Mouse (Mus musculus): ENCODE measurements around the gene Mllt6. TPM values are rescaled to one million over a fixed set of nuclear protein-coding genes. Genes with fewer than 3 reads are reported as not detected.
A peak's percentile ranks its signal among the peaks of the same experiment; 100 is the strongest.

Gene Mllt6
- polyA plus RNA-seq, 1 experiment = 68.4 TPM

DNA sequence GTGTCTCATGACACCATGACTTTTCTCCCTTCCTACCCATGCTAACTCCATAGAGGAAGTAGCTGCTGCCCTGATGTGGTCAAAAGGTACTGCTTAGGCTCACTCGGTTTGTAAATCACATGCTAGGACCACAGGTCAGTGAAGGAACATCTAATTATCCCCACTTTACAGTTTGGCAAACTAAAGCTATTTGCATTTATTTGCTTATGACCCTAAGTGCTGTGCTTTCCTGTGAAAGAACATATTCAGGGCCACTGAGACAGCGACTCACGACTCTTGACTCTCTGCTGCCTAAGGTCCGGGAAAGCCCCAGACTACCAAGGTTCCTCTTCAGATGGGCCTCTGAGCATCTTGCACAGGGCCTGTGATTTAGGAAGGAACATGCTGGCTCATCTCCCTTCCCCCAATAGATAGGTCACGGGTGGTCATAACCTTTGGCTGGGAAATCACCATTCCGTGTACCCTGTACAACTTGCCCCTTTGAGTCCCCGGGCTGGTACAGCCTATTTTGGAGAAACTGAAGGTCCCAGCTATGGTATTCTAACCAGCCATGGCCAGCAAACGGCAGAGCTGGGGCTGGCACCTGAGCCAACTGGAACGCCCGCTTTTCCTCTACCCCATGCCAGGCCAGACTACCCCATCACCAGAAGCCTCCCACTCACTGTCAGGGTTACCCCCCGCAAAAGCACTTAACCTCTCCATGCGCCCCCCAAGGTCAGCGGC is 3.8 kb upstream of the Mllt6 start:
- Histone ChIP-seq H3K4me1 (ENCODE audit: control insufficient read depth, insufficient read depth, low read length) (peaks cover 15% of the 10 kb centered on the region), H3K27ac (ENCODE audit: insufficient read depth, low read length) (peak overlapping the region; percentile 71), H3K4me3 (replicated peaks; ENCODE audit: insufficient read depth, low read depth, low read length) (peak overlapping the region; percentile 71), H3K27me3 (ENCODE audit: control insufficient read depth, insufficient read depth, low read length) (no peaks in the 10 kb centered on the region)
- no peak for TF ChIP-seq POLR2A (IDR thresholded peaks at IDR 0.05; ENCODE audit: borderline replicate concordance, insufficient read depth, low read length)
- TF ChIP-seq CTCF (IDR thresholded peaks at IDR 0.05; ENCODE audit: borderline replicate concordance, insufficient read depth, low read depth, low read length) = no peak
- WGBS = 4% methylated on average over 13 of the region's 13 CpGs
- DNase-seq = no peak

DNA sequence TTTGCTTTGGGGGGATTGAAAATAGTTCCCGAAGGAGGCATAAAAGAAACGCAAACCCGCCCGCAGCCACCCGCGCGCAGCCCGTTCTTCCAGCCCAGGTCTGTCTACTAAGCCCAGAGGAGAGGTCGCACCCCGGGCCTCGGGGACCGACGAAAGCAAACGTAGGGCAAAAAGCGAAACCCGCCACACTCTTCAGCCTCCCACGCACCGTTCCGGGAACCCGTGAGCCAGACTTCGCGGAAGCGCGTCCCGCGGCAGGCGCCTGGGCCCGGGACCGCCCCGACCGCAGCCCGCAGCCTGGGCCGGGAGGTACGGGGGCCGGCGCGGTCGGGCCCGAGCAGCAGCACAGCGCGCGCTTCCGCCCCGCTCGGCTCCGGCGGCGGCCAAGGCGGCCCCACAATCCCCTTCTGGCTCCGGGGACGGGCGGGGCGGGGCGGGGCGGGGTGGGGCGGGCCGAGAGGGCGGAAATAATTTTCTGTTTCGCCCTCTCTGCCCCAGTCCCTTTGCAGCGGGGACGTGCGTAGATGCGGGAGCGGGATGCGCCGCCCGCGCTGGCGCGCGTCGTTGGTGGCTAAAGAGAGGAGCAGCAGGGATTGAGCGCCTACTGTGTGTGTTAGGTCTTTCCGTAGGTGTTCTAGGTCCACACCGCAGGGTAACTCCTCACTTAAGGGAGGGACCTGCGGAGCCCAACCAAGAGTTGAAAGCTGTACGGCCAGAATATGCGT is 3.1 kb upstream of the Mllt6 start:
- TF ChIP-seq POLR2A (IDR thresholded peaks at IDR 0.05; ENCODE audit: borderline replicate concordance, insufficient read depth, low read length) (peak; percentile 41; the same call in 1 of the 2 replicates), CTCF (IDR thresholded peaks at IDR 0.05; ENCODE audit: borderline replicate concordance, insufficient read depth, low read depth, low read length) (no peak)

DNA sequence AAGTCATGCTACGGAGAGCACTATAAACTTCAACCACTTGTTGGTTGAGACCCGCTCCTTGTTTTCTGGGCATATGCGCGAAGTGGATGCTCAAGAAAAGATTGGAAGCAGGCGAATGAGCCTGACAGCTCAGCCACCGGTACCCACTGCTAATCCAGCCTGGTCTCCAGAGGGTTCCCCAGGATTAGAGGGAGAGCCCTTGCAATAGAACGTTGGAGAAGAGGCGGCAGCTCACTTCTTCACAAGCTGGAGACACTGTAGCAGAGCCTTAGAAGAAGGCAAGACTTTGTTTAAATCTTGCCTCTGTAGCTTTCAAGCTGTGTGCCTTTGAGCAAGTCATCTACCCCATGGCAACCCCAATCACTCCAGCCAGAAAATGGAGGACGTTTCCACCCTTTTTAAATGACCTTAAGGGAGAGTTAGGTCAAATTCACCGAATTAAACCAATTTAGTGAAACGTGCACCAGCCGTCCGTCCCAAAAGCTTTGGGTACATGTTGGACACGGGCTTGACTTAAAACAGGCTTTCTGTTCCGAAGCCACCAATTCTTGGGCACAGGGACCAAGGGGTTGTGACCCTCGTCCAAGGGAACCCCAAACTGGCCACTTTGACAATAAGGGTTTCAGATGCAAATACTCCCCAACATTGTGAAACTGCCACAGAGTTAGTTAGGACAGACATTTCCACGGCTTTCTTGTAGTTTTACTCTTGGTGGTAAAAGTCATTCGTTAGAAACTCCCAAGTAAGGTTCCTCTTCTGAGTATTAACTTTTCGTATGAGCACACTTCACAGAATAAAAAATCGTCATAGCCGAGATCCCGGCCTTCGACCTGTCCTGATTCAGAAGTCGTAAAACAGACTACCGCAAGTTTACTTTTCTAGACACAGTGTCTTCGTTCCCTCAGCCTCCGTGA is 2.2 kb upstream of the Mllt6 start:
- Histone ChIP-seq H3K4me3 (replicated peaks; ENCODE audit: insufficient read depth, low read depth, low read length) (peak overlapping the region; percentile 76), H3K4me1 (ENCODE audit: control insufficient read depth, insufficient read depth, low read length) (peaks cover 15% of the 10 kb centered on the region), H3K27ac (ENCODE audit: insufficient read depth, low read length) (peak overlapping the region; percentile 65), H3K27me3 (ENCODE audit: control insufficient read depth, insufficient read depth, low read length) (no peaks in the 10 kb centered on the region)
- peak in 1 of 2 experiments; percentile 26 for DNase-seq
- TF ChIP-seq CTCF (IDR thresholded peaks at IDR 0.05; ENCODE audit: borderline replicate concordance, insufficient read depth, low read depth, low read length) (no peak), POLR2A (IDR thresholded peaks at IDR 0.05; ENCODE audit: borderline replicate concordance, insufficient read depth, low read length) (no peak)
- 13% methylated on average over 27 of the region's 27 CpGs for WGBS

More for the DNA sequence above, 3.1 kb upstream of the Mllt6 start:
- Histone ChIP-seq H3K27ac (ENCODE audit: insufficient read depth, low read length) (peak overlapping the region; percentile 71), H3K27me3 (ENCODE audit: control insufficient read depth, insufficient read depth, low read length) (no peaks in the 10 kb centered on the region), H3K4me1 (ENCODE audit: control insufficient read depth, insufficient read depth, low read length) (peaks cover 15% of the 10 kb centered on the region), H3K4me3 (replicated peaks; ENCODE audit: insufficient read depth, low read depth, low read length) (peak overlapping the region; percentile 76)
- DNase-seq = peak; percentile 87 to 89
- WGBS = under 1% methylated on average over 72 of the region's 78 CpGs

DNA sequence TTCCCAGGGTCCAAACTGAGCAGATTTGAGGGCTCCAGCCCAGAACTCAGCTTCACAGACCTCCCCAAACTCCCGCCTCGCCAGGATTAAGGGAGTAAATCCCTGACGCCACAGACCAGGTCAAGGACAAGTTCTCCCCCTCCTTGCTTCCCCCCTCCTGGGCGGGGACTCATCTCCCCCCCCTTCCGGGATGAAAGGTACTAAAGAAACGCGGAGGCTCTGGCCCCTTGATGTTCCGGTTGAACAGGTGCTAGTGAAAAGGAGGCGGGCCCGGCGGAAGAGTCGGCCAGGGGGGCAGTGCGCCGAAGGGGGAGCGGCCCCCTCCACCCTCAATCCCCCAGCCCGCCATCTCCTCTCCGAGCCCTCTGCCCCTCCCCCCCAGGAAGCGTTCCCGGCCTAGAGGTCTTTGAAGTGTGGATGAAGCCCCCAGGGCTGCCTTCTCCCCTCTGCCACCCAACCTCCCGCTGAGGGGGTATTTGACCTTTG is 1.5 kb upstream of the Mllt6 start:
- WGBS = 3% methylated on average over 20 of the region's 20 CpGs
- H3K4me3 ChIP-seq (replicated peaks; ENCODE audit: insufficient read depth, low read depth, low read length) = peak overlapping the region; percentile 12
- no peak overlapping the region for H3K27ac ChIP-seq (ENCODE audit: insufficient read depth, low read length)
- DNase-seq = peak; percentile 44 to 47
- TF ChIP-seq CTCF (IDR thresholded peaks at IDR 0.05; ENCODE audit: borderline replicate concordance, insufficient read depth, low read depth, low read length) (no peak), POLR2A (IDR thresholded peaks at IDR 0.05; ENCODE audit: borderline replicate concordance, insufficient read depth, low read length) (no peak)
- no peaks in the 10 kb centered on the region for H3K27me3 ChIP-seq (ENCODE audit: control insufficient read depth, insufficient read depth, low read length)
- peaks cover 16% of the 10 kb centered on the region for H3K4me1 ChIP-seq (ENCODE audit: control insufficient read depth, insufficient read depth, low read length)

DNA sequence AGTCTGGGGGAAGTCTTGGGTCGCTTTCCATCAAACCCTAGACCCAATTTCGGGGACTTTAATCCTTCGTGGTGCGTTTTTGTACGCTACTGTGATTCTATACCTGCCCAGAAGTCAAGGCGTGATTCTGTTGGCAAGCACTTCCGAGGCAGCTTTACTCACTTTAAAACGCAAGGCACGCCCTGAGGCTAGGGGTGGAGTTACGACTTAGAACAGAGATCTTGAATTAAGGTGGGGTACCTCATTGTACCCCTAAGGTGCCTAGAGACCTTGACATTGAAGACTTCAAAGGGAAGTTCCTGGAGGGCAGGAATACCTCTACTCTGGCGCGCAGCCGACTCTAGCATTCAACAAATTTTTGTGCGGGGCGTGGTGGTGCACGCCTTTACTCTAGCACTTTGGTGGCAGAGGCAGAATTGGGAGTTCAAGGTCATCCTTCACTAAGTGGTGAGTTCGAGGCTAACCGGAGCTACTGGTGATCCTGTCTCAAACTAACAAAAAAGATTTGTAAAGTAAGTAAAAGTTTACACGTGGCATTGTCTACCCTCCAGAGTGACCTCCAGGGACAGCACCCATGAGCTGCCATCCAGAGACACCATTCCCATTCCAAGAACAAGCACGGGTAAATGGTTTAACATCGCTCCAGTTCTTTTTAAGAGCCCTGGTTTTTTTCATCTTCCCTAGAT is 864 bp upstream of the Mllt6 start:
- no peak for TF ChIP-seq CTCF (IDR thresholded peaks at IDR 0.05; ENCODE audit: borderline replicate concordance, insufficient read depth, low read depth, low read length)
- TF ChIP-seq POLR2A (IDR thresholded peaks at IDR 0.05; ENCODE audit: borderline replicate concordance, insufficient read depth, low read length) = no peak
- Histone ChIP-seq H3K4me3 (replicated peaks; ENCODE audit: insufficient read depth, low read depth, low read length) (peak overlapping the region; percentile 73), H3K4me1 (ENCODE audit: control insufficient read depth, insufficient read depth, low read length) (peaks cover 16% of the 10 kb centered on the region), H3K27ac (ENCODE audit: insufficient read depth, low read length) (0 out of 2 replicates have a peak overlapping the region, but pooled peaks have one; percentile 49), H3K27me3 (ENCODE audit: control insufficient read depth, insufficient read depth, low read length) (no peaks in the 10 kb centered on the region)
- 5% methylated on average over 21 of the region's 21 CpGs for WGBS
- DNase-seq = no peak

DNA sequence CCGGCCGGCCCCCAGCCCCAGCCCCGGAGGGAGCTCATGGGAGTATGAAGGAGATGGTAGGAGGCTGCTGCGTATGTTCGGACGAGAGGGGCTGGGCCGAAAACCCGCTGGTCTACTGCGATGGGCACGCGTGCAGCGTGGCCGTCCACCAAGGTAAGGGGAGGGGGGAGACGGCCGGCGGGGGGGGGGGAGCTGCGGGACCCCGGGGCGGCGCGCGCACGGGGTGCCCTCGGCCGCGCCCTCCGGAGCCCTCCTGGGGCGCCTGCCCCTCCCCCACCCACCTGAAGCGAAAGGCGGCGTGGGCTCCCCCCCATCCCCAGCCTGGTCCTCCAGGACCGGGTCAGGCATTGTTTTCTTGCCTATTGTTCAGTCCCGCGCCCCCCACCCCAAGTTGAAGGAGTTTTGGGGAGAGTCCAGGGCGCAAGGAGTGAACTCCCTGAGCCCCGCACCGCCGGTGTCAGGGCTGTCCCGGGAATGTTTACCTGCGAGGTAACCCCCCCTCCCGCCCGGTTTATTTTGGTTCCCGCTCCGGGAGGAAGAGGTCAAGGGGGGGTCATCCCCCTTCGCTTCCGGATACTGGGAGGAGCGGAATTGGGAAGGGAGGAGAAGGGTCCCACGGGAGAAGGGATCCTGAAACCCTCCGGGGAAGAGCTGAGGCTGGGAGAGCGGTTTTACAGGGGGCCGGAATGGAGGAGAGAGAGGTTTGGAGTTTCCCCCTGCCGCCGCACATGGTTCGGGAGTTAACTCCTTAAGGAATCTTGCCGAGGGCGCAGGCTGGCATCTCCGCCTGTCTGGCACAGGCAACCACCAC is 519 bp downstream of the Mllt6 start:
- H3K27me3 ChIP-seq (ENCODE audit: control insufficient read depth, insufficient read depth, low read length) = no peaks in the 10 kb centered on the region
- peak overlapping the region; percentile 91 for H3K4me3 ChIP-seq (replicated peaks; ENCODE audit: insufficient read depth, low read depth, low read length)
- H3K27ac ChIP-seq (ENCODE audit: insufficient read depth, low read length) = peak overlapping the region; percentile 29
- peaks cover 21% of the 10 kb centered on the region for H3K4me1 ChIP-seq (ENCODE audit: control insufficient read depth, insufficient read depth, low read length)
- TF ChIP-seq POLR2A (IDR thresholded peaks at IDR 0.05; ENCODE audit: borderline replicate concordance, insufficient read depth, low read length) = no peak
- TF ChIP-seq CTCF (IDR thresholded peaks at IDR 0.05; ENCODE audit: borderline replicate concordance, insufficient read depth, low read depth, low read length) = no peak
- 1% methylated on average over 35 of the region's 57 CpGs for WGBS
- DNase-seq = peak; percentile 60 to 65

All from cerebellum, adult 2 months (tissue).